Mouse (Mus musculus) adrenal gland, adult 18-20 months (tissue): ENCODE results near the gene Ssr2. TPM values are rescaled to one million over a fixed set of nuclear protein-coding genes. Genes with fewer than 3 reads are reported as not detected.
A peak's percentile ranks its signal among the peaks of the same experiment; 100 is the strongest.

Source experiments
- DNase-seq, 2 experiments: peaks; one replicate each; pipeline ENCODE4 v3.0.0; 2021 to 2022; ENCODE audit warnings: low spot score in 2 of 2
- total RNA-seq, 2 experiments: library from RNA; stranded (reverse); gene quantifications; 1 replicate in 1 of 2; 2 replicates in 1 of 2; pipeline ENCODE4 v1.2.3; 2021

Gene Ssr2
- total RNA-seq, 2 experiments from 2014 or later: 145 to 198 TPM

DNA sequence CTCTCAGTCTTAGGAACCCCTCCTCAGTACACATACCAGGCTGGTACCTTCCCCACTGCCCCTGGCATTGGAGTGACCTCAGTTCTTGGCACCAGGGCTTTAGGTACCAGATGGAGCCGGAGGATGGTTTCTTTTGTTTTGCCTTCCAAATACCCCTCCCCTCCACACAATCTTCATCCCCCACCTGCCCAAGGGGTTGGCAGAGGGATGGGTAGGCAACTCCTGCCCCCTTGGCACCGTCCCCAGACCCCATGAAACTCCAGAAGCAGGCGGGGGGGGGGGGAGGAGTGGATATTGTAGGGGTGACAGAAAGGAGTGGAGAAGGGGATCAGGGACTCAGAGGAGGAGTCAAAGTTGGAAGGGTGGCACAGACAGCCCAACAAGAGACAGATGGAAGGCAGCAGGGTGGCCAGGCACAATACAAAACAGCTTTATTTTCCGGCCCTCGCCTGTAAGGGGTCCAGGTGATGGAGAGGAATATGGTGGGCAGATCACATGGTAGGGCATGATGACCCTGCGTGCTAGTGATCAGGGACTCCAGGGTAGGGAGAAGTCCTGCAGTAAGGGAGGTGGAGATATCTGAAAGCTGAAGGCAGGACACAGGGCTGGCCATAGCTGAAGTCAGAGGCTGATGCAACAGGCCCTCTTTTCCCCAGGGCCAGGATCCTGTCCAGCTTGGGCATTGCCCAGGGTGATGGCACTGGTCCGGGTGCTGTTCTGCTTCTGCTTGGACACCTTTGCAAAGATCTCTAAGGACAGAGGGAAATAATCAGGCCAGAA lies 33.9 kb upstream of the Ssr2 start:
- DNase-seq: peak in 1 of 2 experiments; percentile 23

DNA sequence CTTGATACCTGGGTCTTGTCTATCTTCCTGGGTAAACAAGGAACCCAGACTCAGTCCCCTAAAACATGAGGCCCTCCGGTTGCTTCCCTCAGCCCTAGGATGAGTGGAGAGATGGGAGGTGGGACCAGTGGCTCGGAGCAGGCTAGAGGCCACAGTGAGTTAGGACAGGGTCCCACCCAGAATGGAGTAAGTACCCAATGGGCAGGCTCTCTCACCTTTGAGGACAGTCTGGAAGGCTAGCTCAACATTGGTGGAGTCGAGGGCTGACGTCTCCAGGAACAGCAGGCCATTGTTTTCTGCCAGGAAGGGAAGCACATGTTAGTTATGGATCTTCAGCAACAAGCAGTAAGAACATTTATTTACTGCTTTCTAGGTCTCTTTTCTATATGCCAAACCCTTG lies 33.2 kb upstream of the Ssr2 start:
- DNase-seq: no peak

GRCm38 (mm10) chr3:88543174-88543573 lies 32.5 kb upstream of the Ssr2 start:
- DNase-seq: no peak

DNA sequence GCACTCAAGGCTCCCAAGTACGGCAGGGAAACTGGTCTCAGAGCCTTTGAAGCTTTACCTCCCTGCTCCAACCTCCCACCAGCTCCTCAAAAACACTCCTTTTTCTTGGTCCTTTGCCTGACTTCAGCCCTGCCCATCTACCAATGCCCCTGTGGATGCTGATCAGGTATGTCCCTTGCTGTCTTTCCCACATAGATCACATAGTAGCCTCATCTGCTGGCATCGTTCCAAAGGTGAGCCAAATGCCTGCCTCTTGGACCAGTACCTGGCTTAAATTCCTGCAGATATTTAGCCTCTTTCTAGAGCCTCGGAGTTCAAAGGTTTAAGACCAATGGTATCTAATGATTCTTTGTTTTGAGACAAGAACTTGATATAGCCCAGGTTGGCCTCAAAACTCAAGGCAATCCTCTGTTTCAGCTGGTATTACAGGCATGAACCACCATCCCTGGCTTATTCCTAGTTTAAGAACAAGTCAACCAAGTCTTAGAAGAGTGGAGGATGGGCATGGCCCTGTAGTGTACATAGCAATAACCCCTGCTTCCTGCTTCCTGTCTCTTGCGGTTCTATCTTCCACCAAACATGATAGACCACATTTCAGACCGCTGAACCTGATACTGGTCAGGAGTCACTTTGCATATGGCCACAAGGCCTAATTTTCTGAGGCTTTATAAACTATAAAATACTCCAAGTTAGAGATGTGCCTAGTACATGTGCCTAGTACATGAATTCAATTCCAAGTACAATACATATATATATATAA lies 31.8 kb upstream of the Ssr2 start:
- no peak for DNase-seq

DNA sequence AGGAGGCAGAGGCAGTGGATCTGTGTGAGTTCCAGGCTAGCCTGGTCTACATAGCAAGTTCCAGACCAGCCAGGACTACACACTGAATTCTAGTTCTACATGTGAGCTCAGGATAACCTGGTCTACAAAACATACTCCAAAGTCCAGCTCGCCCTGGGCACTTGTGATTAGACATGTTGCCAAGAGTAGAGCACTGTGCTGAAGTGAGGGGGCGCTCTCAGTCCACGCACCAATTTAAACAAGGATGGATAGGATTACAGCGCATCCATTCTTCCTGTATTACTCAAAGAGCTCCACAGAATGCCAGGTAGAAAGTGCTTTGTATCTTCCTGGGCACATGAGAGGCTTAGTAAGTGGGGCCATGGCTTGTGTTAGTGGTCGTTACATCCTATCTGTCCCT lies 31.2 kb upstream of the Ssr2 start:
- DNase-seq: no peak

- DNase-seq: no peak
Measured at GRCm38 (mm10) chr3:88544955-88545591, 30.6 kb upstream of the Ssr2 start.

- DNase-seq: no peak
Measured at GRCm38 (mm10) chr3:88546674-88547418, 28.8 kb upstream of the Ssr2 start.

DNA sequence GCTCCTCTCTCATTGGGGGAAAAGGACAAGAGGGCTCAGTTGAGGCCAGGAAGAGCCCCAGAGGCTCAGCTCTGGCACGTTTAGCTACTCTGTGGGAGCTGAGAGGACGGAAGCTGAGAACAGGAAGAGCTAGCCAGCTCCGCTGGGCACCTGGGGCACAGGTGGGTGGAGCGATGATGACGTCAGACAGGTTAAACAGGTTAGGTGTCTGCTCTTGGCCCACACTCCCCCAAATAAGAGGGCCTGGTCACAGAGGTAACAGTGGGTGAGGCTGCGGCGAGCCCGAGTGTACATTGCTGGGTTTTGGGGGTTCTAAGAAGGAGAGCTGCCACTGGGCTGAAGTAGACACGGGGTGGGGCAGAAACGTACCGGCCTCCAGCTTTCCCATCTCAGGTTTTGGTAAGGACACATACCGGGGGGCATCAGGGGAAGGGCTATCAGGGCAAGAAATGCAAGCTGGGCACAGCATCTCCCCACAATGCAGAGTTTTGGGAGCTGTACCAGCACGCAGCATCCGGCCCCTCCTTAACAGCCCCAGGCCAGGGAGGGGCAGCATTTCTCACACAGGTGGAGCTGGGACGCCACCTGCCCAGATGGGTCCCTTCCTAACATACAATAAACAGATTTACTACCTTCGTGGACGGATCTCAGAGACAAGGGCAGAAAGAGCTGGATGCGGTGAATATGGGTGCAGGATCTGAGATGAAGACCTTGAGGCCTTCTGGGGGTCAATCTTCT lies 27.3 kb upstream of the Ssr2 start, which contains the start of gene Rab25:
TSS of gene Rab25 (minus strand) at position 121 of the 738 bp plus-strand sequence.
- no peak for DNase-seq

- DNase-seq: no peak
Measured at GRCm38 (mm10) chr3:88551586-88551985, 24.1 kb upstream of the Ssr2 start.

DNA sequence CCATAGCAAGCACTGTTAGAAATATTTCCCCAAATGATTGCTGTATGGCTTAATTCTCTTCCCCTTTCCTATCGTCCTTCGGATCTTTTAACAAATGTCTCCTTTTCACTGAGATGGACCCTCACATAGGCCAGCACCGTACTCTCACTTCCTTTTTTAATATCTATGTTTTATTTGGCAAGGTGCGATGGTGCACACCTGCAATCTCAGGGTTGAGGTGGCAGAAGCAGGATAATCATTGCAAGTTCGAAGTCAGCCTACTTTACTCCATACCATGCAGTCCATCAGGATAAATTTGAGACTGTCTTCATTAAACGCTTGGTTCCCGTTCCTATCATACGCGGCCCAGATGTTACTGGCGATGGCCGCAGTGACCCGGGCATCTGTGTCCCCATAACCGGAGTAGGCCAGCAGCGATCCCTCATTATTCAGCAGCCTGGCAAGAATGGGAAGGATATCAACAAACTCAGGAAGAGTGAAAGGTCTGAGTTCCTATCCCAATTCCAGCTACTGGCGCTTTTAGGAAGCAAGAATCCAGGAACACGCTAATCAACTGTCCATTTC lies 23.5 kb upstream of the Ssr2 start:
- no peak for DNase-seq

- DNase-seq: peak; percentile 90 to 91
Measured at GRCm38 (mm10) chr3:88552676-88553524, 22.8 kb upstream of the Ssr2 start, which contains the start of gene Lamtor2. Gene Lamtor2 (minus strand): TSS chr3:88553074.

DNA sequence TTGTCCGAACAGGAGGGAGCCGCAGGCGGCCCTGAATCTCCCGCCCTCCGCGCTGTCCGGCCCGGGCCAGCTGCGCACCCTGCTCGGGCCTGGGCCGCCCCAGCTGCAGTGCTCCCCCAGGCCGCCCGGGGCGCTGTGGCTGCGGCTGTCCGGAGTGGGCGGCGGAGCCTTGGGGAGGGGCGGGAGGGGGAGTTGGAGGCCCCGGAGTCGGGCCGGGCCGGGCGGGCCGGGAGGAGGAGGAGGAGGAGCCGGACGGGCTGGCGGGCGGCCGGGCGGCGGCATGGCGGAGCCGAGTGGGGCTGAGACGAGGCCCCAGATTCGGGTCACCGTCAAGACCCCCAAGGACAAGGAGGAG lies 22.2 kb upstream of the Ssr2 start, which contains the start of gene Ubqln4:
TSS of gene Ubqln4 (plus strand) at position 234 of the 355 bp plus-strand sequence.
- DNase-seq: peak; percentile 96 to 98

- no peak for DNase-seq
Measured at GRCm38 (mm10) chr3:88553880-88554586, 21.6 kb upstream of the Ssr2 start.

- DNase-seq: no peak
Measured at GRCm38 (mm10) chr3:88555069-88555605, 20.5 kb upstream of the Ssr2 start.

- peak in 1 of 2 experiments; percentile 21 for DNase-seq
Measured at GRCm38 (mm10) chr3:88555731-88556130, 19.9 kb upstream of the Ssr2 start.

DNA sequence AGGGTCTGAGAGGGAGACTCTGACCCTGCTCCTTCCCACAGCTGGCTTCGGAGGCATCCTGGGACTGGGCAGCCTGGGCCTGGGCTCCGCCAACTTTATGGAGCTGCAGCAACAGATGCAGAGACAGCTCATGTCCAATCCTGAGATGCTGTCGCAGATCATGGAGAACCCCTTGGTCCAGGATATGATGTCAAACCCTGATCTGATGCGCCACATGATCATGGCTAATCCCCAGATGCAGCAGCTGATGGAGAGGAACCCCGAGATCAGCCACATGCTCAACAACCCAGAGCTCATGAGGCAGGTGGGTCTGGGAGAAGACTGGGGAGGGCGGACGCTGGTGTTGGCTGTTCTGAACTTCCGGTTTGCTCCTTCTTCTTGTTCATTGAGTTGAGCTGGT lies 19.1 kb upstream of the Ssr2 start:
- DNase-seq: peak in 1 of 2 experiments; percentile 17

GRCm38 (mm10) chr3:88559596-88559995 lies 16.1 kb upstream of the Ssr2 start:
- DNase-seq: no peak

GRCm38 (mm10) chr3:88561989-88562388 lies 13.7 kb upstream of the Ssr2 start:
- DNase-seq: no peak
